Mouse (Mus musculus) forebrain, embryonic 15.5 days (tissue): ENCODE measurements around the gene Map7. TPM values are rescaled to one million over a fixed set of nuclear protein-coding genes. Genes with fewer than 3 reads are reported as not detected.

Source experiments
- ATAC-seq: fragments of 200-750 bp; cut with Nextera tagmentation; replicated peaks from 2 replicates; pipeline ENCODE4 v1.8.0; 2017; ENCODE audit warnings: mild to moderate bottlenecking, moderate TSS enrichment, moderate library complexity
- H3K27ac ChIP-seq: fragments of 300-500 bp; sonication (generic); replicated peaks from 2 replicates; pipeline ENCODE4 v1.5.1; 2015; ENCODE audit warnings: mild to moderate bottlenecking, inconsistent platforms
- H3K27me3 ChIP-seq: fragments of 300-500 bp; sonication (generic); 2 replicates; pipeline ENCODE4 v1.6.1; 2015; ENCODE audit warnings: inconsistent platforms
- H3K36me3 ChIP-seq: fragments of 300-500 bp; sonication (generic); 2 replicates; pipeline ENCODE4 v1.6.1; 2015; ENCODE audit warnings: mild to moderate bottlenecking, inconsistent platforms
- H3K4me1 ChIP-seq: fragments of 300-500 bp; sonication (generic); 2 replicates; pipeline ENCODE4 v1.6.1; 2015; ENCODE audit warnings: inconsistent platforms
- H3K4me2 ChIP-seq: fragments of 300-500 bp; sonication (generic); replicated peaks from 2 replicates; pipeline ENCODE4 v1.6.1; 2015; ENCODE audit warnings: mild to moderate bottlenecking, inconsistent platforms
- H3K4me3 ChIP-seq: fragments of 300-500 bp; sonication (generic); 2 replicates; pipeline ENCODE4 v1.5.1; 2015; ENCODE audit warnings: mild to moderate bottlenecking, inconsistent platforms
- H3K9ac ChIP-seq: fragments of 300-500 bp; sonication (generic); replicated peaks from 2 replicates; pipeline ENCODE4 v1.6.1; 2015; ENCODE audit warnings: mild to moderate bottlenecking, inconsistent platforms
- H3K9me3 ChIP-seq: fragments of 300-500 bp; sonication (generic); 2 replicates; pipeline ENCODE4 v1.6.1; 2016; ENCODE audit warnings: inconsistent platforms
- WGBS: fragments of 180-500 bp; shearing (Covaris S2); methylation state at CpG from one replicate; pipeline ENCODE4 v1.1.7; 2015; ENCODE audit warnings: mixed read lengths; 5-methylcytosine and 5-hydroxymethylcytosine counted together
- polyA plus RNA-seq: library from polyadenylated mRNA; unstranded; fragments of >200 nt; fragmentation: Nextera tagmentation; extraction: Ambion mirVana; gene quantifications from 2 replicates; pipeline ENCODE4 v1.2.1, GENCODE M21; 2015

Map7 gene
- polyA plus RNA-seq: 4.7 and 6.2 TPM in 2 replicates

- ATAC-seq: peak; percentile 4; the same call in 1 of the 2 replicates
- H3K36me3 ChIP-seq: no peaks in the 10 kb centered on the region
- no peak within 1 kb of the TSS for H3K27ac ChIP-seq
- 4% methylated on average over 51 of the region's 51 CpGs for WGBS
- H3K9me3 ChIP-seq: no peaks in the 10 kb centered on the region
- peak within 1 kb of the TSS; percentile 98 for H3K4me2 ChIP-seq
- peaks cover 22% of the 10 kb centered on the region for H3K4me1 ChIP-seq
- H3K4me3 ChIP-seq: peak within 1 kb of the TSS; percentile 69
- peak within 1 kb of the TSS; percentile 53 for H3K9ac ChIP-seq
- H3K27me3 ChIP-seq: peaks cover 26% of the 10 kb centered on the region
Measured at GRCm38 (mm10) chr10:20148130-20148772, at the start of gene Map7. Map7 (plus strand) TSS chr10:20148471.

GRCm38 (mm10) chr10:20101456-20101855 lies 46.8 kb upstream of the Map7 start:
- no peak overlapping the region for H3K27ac ChIP-seq
- H3K4me1 ChIP-seq: no peaks in the 10 kb centered on the region
- H3K27me3 ChIP-seq: no peaks in the 10 kb centered on the region
- no peak for ATAC-seq
- no peaks in the 10 kb centered on the region for H3K9me3 ChIP-seq
- 93% methylated on average over 6 of the region's 6 CpGs for WGBS
- H3K36me3 ChIP-seq: no peaks in the 10 kb centered on the region
- H3K4me3 ChIP-seq: no peak overlapping the region
- H3K9ac ChIP-seq: no peak overlapping the region
- H3K4me2 ChIP-seq: no peak overlapping the region

GRCm38 (mm10) chr10:20104271-20104931 lies 43.9 kb upstream of the Map7 start:
- ATAC-seq: no peak
- Histone ChIP-seq H3K4me3 (no peak overlapping the region), H3K36me3 (no peaks in the 10 kb centered on the region), H3K9ac (no peak overlapping the region), H3K27ac (no peak overlapping the region), H3K4me1 (no peaks in the 10 kb centered on the region), H3K27me3 (no peaks in the 10 kb centered on the region), H3K4me2 (no peak overlapping the region), H3K9me3 (no peaks in the 10 kb centered on the region)
- WGBS: 75% methylated on average over 8 of the region's 8 CpGs

- H3K36me3 ChIP-seq: no peaks in the 10 kb centered on the region
Measured at GRCm38 (mm10) chr10:20105575-20105974, 42.7 kb upstream of the Map7 start.

GRCm38 (mm10) chr10:20107031-20107430 lies 41.2 kb upstream of the Map7 start:
- no peak for ATAC-seq
- Histone ChIP-seq H3K36me3 (no peaks in the 10 kb centered on the region), H3K27ac (no peak overlapping the region), H3K9me3 (no peaks in the 10 kb centered on the region), H3K4me3 (no peak overlapping the region), H3K9ac (no peak overlapping the region), H3K4me1 (peaks cover under 1% of the 10 kb centered on the region; the same call in 1 of the 2 replicates), H3K4me2 (no peak overlapping the region), H3K27me3 (no peaks in the 10 kb centered on the region)
- WGBS: 91% methylated on average over 14 of the region's 14 CpGs

More at GRCm38 (mm10) chr10:20105575-20105974, 42.7 kb upstream of the Map7 start:
- ATAC-seq: no peak
- H3K9ac ChIP-seq: no peak overlapping the region
- H3K4me2 ChIP-seq: no peak overlapping the region
- WGBS: 79% methylated on average over 4 of the region's 4 CpGs
- no peaks in the 10 kb centered on the region for H3K27me3 ChIP-seq
- no peaks in the 10 kb centered on the region for H3K9me3 ChIP-seq
- no peak overlapping the region for H3K4me3 ChIP-seq
- H3K27ac ChIP-seq: no peak overlapping the region
- no peaks in the 10 kb centered on the region for H3K4me1 ChIP-seq

- H3K4me2 ChIP-seq: no peak overlapping the region
- no peaks in the 10 kb centered on the region for H3K27me3 ChIP-seq
- H3K4me1 ChIP-seq: peaks cover 5% of the 10 kb centered on the region; the same call in 1 of the 2 replicates
- WGBS: 88% methylated on average over 5 of the region's 5 CpGs
- no peak overlapping the region for H3K4me3 ChIP-seq
- H3K9ac ChIP-seq: no peak overlapping the region
- H3K36me3 ChIP-seq: no peaks in the 10 kb centered on the region
- no peak for ATAC-seq
- H3K27ac ChIP-seq: no peak overlapping the region
- no peaks in the 10 kb centered on the region for H3K9me3 ChIP-seq
Measured at GRCm38 (mm10) chr10:20111508-20111907, 36.8 kb upstream of the Map7 start.

GRCm38 (mm10) chr10:20112026-20112973 lies 36.0 kb upstream of the Map7 start:
- Histone ChIP-seq H3K27ac (no peak overlapping the region), H3K9me3 (no peaks in the 10 kb centered on the region), H3K36me3 (no peaks in the 10 kb centered on the region), H3K4me3 (no peak overlapping the region), H3K9ac (no peak overlapping the region), H3K4me2 (no peak overlapping the region), H3K27me3 (no peaks in the 10 kb centered on the region), H3K4me1 (peaks cover 5% of the 10 kb centered on the region; the same call in 1 of the 2 replicates)
- WGBS: 80% methylated on average over 18 of the region's 18 CpGs
- no peak for ATAC-seq

GRCm38 (mm10) chr10:20119504-20120425 lies 28.5 kb upstream of the Map7 start:
- Histone ChIP-seq H3K4me3 (no peak overlapping the region), H3K27ac (no peak overlapping the region), H3K9me3 (no peaks in the 10 kb centered on the region), H3K36me3 (no peaks in the 10 kb centered on the region), H3K9ac (no peak overlapping the region), H3K4me1 (no peaks in the 10 kb centered on the region; the same call in 1 of the 2 replicates), H3K4me2 (no peak overlapping the region), H3K27me3 (no peaks in the 10 kb centered on the region)
- no peak for ATAC-seq
- WGBS: 82% methylated on average over 15 of the region's 15 CpGs

- H3K4me2 ChIP-seq: no peak overlapping the region
- no peaks in the 10 kb centered on the region for H3K9me3 ChIP-seq
- H3K27me3 ChIP-seq: no peaks in the 10 kb centered on the region
- H3K27ac ChIP-seq: no peak overlapping the region
- WGBS: 76% methylated on average over 4 of the region's 4 CpGs
- no peaks in the 10 kb centered on the region for H3K36me3 ChIP-seq
- H3K4me3 ChIP-seq: no peak overlapping the region
- ATAC-seq: no peak
- no peak overlapping the region for H3K9ac ChIP-seq
- no peaks in the 10 kb centered on the region; the same call in 1 of the 2 replicates for H3K4me1 ChIP-seq
Measured at GRCm38 (mm10) chr10:20121981-20122380, 26.3 kb upstream of the Map7 start.

- ATAC-seq: 0 out of 2 replicates have a peak, but pooled peaks have one; percentile 12
- 41% methylated on average over 9 of the region's 9 CpGs for WGBS
- peak overlapping the region; percentile 33; the same call in 1 of the 2 replicates for H3K27ac ChIP-seq
Measured at GRCm38 (mm10) chr10:20123401-20123800, 24.9 kb upstream of the Map7 start.

GRCm38 (mm10) chr10:20124576-20124975 lies 23.7 kb upstream of the Map7 start:
- WGBS: 85% methylated on average over 12 of the region's 12 CpGs
- Histone ChIP-seq H3K4me2 (no peak overlapping the region), H3K4me3 (no peak overlapping the region), H3K36me3 (no peaks in the 10 kb centered on the region), H3K9ac (no peak overlapping the region), H3K27ac (no peak overlapping the region), H3K9me3 (no peaks in the 10 kb centered on the region), H3K4me1 (no peaks in the 10 kb centered on the region; the same call in 1 of the 2 replicates), H3K27me3 (no peaks in the 10 kb centered on the region)
- ATAC-seq: 0 out of 2 replicates have a peak, but pooled peaks have one; percentile 11

More at GRCm38 (mm10) chr10:20123401-20123800, 24.9 kb upstream of the Map7 start:
- Histone ChIP-seq H3K27me3 (no peaks in the 10 kb centered on the region), H3K4me1 (no peaks in the 10 kb centered on the region; the same call in 1 of the 2 replicates), H3K9me3 (no peaks in the 10 kb centered on the region), H3K36me3 (no peaks in the 10 kb centered on the region), H3K4me3 (no peak overlapping the region), H3K4me2 (no peak overlapping the region), H3K9ac (0 out of 2 replicates have a peak overlapping the region, but pooled peaks have one; percentile 4)
